Mouse (Mus musculus): ENCODE data around the gene Slc24a4. TPM values are rescaled to one million over a fixed set of nuclear protein-coding genes. Genes with fewer than 3 reads are reported as not detected.

Gene Slc24a4
- total RNA-seq, 2 experiments from 2014 or later: 37.4 to 44.6 TPM

DNA sequence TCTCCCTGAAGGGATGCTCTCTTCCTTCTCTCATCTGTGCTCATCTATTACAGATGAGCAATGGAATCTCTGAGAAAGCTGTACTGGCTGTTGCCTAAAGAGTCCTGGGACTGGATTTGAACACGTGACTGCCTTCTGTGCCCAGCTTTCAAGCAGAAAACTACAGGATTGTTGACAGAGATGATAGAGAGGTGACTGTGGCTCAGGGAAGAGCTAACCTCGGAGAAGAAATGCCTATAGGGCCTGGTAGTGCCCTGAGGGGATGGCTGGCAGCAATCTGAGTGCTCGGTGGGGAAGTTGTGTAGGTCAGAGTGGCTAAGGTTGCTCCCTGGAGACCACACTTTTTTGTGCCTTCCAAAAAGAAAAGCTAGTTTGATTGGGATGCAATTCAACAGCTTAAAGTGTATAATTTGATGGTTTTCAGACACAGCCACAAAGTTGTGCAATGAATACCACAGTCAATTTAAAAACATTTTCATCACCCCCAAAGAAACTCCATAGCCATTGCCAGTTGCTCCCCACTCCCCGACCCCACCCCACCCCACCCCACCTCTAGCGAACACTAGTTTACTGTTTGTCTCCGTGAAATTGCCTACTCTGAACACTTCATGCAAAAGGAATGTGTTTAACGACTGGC is 152.5 kb downstream of the Slc24a4 start:
- intact Hi-C loops (cut with DNase I): no loop called here

DNA sequence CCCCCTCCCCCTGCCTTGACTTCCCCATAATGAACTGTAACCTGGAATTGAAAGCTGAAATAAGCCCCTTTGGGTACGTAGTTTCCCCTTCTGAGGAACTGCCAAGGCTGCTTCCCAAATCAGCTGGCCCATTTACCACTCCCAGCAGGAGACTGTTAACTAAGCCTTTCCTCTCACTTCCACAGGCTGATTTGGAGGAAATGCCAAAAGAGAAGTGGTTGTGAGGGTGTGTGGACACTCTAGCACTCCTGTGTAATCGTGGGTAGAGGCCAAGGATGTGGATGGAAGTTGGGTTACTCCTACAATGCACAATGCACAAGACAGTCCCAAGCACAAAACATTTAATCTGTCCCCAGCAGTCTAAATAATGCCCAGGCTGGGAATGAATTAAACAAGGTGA is 153.6 kb downstream of the Slc24a4 start:
- DNase-seq (ENCODE audit: low spot score in 2 of 2): no peak
- intact Hi-C loops (cut with DNase I): no loop called here

More for the DNA sequence above, 152.5 kb downstream of the Slc24a4 start:
- DNase-seq (ENCODE audit: low spot score in 2 of 2): no peak

- DNase-seq (ENCODE audit: low spot score in 2 of 2): no peak
- intact Hi-C loops (cut with DNase I): no loop called here
Observed at GRCm38 (mm10) chr12:102282763-102283482, 154.4 kb downstream of the Slc24a4 start, which contains the start of gene Rin3. Gene Rin3, plus strand, starts transcription at chr12:102283048.

- intact Hi-C loops (cut with DNase I): no loop called here
- no peak for DNase-seq (ENCODE audit: low spot score in 2 of 2)
Observed at GRCm38 (mm10) chr12:102283483-102284266, 155.1 kb downstream of the Slc24a4 start.

DNA sequence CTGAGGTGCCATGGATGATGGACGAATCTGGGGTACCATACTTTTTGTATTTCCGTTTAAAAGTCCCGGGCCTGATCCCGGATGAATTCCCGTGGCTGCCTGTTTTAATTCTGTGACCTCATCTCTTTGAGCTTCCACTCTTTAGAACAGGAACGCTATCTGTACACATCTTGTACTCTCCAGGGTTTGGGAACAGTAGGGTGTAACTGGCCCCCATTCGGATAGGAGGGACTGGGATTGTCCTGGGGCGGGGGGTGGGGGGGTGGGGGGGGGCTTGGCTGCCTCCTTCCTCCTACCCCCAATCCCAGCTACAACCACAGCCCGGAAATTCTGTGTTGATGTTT is 155.7 kb downstream of the Slc24a4 start:
- no peak for DNase-seq (ENCODE audit: low spot score in 2 of 2)
- intact Hi-C loops (cut with DNase I): no loop called here

DNA sequence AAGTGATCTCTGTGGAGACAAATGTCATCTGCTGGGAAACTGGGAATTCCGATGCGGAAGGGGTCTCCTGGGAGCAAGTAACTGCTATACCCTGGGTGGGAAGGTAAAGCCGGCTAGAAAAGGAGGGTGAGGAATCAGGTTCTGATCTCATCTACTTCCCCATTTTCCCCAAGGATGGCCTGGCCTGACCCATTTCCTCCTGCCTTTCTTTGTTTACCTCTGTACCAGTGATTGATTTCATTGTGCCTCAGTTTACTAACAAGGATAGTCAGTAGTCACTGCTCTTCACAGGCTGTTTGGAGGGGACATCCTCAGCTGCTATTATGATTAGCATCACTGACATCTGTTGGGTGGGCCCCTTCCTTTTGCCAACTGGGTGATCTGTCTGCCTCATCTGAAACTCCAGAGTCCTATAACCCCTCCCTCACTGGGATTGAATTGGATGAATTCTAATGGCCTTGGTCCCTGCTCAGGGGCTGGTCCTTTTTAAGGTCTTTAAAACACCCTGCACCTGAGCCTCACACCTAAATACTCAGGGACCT is 156.2 kb downstream of the Slc24a4 start:
- DNase-seq (ENCODE audit: low spot score in 2 of 2): no peak
- intact Hi-C loops (cut with DNase I): no loop called here

DNA sequence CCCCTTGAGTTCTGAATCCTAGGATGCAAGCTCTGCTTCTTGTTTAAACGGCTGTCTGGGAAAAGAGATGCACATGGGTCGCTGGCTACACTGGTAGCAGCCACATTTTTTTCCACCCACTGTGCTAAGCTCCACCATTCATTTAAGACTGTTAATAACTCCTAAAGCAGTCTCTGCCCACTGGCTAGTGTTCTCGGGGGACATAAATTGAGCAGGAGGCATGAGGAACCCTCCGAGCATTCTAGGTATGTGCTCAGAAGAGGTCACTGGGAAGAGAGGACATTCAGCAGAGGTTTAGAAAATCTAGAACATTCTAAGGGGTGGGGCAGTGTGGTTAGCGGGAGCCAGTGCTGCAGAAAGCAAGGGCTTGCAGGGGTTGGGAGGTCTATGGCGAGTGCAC is 156.8 kb downstream of the Slc24a4 start:
- no peak for DNase-seq (ENCODE audit: low spot score in 2 of 2)
- intact Hi-C loops (cut with DNase I): no loop called here

- DNase-seq (ENCODE audit: low spot score in 2 of 2): no peak
- intact Hi-C loops (cut with DNase I): no loop called here
Observed at GRCm38 (mm10) chr12:102285779-102286178, 157.2 kb downstream of the Slc24a4 start.

DNA sequence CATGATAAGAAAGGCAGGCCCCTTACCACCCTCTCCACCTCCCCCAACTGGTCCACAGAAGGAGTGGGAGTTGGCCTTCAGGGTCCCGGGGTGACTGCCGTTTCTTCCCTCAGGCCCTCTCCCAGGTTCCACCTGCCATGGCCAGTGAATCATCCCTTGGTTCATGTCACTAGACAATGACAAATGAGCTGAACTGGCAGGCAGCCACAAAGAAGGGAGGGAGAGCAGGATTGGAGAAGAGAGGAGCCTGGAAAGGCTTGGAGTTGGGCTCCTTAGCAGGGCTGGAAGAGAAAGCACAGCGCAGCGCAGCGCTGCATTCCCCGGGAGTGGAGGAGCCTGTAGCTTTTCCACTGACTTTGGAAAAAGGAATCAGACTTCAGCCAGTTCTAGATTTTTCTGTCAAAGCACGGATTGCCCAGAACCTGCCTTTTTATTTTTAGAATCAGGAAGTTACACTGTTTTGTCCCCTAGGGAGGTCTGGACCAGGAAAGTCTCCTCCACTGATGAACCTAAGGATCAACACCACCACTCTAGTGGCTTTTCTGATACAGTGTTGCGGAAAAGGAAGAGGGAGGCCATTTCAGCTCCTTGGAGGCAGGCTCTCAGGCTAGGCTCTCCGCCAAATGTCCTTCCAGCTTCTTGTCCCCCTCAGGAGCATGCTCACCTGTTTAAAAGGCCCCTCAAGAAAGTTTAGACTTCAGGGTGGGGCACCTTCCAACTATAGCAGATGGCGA is 158.3 kb downstream of the Slc24a4 start:
- peak in 1 of 2 experiments; percentile 65 for DNase-seq (ENCODE audit: low spot score in 2 of 2)
- intact Hi-C loops (cut with DNase I): no loop called here

GRCm38 (mm10) chr12:102287904-102288602 is 159.5 kb downstream of the Slc24a4 start:
- no peak for DNase-seq (ENCODE audit: low spot score in 2 of 2)
- intact Hi-C loops (cut with DNase I): no loop called here

GRCm38 (mm10) chr12:102288846-102289245 is 160.3 kb downstream of the Slc24a4 start:
- no peak for DNase-seq (ENCODE audit: low spot score in 2 of 2)
- intact Hi-C loops (cut with DNase I): no loop called here

GRCm38 (mm10) chr12:102289568-102289967 is 161.0 kb downstream of the Slc24a4 start:
- no peak for DNase-seq (ENCODE audit: low spot score in 2 of 2)
- intact Hi-C loops (cut with DNase I): no loop called here

- intact Hi-C loops (cut with DNase I): no loop called here
- no peak for DNase-seq (ENCODE audit: low spot score in 2 of 2)
Observed at GRCm38 (mm10) chr12:102290662-102291061, 162.1 kb downstream of the Slc24a4 start.

DNA sequence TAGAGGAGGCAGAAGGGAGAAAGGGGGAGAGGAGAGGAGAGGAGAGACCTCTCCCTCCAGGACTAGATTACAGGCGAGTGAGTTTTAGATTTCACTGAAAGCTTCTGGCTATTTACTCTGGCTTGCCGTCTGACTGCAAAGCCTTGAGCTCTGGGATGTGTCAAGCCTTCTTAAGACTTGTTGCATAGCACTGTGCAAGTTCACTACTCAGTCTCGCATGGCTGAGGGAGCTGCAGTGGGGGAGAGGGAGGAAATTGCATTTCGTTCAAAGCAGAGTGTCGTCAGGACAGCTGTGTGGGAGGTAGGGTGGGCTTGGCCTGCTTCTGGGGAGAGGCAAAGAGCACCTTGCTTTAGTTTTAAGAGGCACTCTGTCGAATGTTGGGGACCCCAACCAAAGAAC is 163.2 kb downstream of the Slc24a4 start:
- DNase-seq (ENCODE audit: low spot score in 2 of 2): no peak
- intact Hi-C loops (cut with DNase I): no loop called here

DNA sequence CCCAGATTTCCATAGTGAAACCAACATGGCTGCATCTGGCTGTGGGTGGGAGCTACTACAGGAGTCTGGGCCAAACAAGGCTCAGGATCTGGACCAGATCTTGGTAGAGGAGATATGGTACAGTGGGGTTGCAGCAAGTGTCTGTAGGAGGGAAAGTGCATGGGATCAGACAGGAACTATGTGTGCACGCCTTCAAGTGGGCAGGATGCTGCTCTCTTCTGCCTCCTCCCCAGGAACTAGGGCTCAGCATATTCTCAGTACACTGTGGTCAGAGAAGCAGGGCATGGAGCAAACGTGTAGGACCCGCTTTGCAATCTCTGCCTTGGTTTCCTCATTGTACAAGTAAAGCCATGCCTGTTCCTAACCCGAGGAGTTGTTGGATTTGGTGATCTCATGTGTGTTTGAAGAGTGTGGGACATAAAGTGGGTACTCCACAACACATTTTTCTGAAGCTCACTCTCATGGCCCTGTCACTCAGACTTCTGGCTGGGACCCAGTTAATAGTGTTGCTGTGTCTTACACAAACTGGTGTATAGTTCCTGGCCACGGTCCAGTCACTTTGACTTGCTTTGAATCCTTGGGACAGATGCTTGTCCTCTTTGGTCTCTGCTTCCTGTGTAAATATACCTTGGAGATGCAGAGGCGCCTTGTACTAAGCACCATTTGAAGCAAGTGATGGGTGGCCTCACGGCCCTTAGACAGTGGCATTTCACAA is 164.1 kb downstream of the Slc24a4 start:
- DNase-seq (ENCODE audit: low spot score in 2 of 2): no peak
- intact Hi-C loops (cut with DNase I): no loop called here

- intact Hi-C loops (cut with DNase I): no loop called here
- DNase-seq (ENCODE audit: low spot score in 2 of 2): no peak
Observed at GRCm38 (mm10) chr12:102294634-102295033, 166.1 kb downstream of the Slc24a4 start.

- no peak for DNase-seq (ENCODE audit: low spot score in 2 of 2)
- intact Hi-C loops (cut with DNase I): no loop called here
Observed at GRCm38 (mm10) chr12:102295230-102295629, 166.7 kb downstream of the Slc24a4 start.

DNA sequence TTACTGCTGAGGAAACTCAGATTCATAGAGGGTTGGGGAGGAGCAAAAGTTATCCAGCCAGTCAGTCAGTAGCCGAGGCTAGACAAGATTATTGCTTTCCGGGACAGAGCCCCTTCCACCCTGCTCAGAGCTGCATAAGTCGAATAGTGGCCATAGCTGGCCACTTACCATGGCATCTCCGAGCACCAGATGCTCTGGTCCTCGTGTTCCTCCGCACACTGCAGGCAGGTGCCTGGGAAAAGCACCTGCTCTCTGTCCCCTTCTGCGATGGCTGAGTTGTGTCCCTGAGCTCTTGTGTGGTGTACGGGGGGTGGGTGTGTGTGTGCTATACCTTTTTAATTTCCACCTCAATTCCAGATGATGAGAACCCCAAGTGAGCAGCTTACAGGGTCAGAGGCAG is 167.1 kb downstream of the Slc24a4 start:
- intact Hi-C loops (cut with DNase I): no loop called here
- DNase-seq (ENCODE audit: low spot score in 2 of 2): no peak

GRCm38 (mm10) chr12:102296361-102296760 is 167.8 kb downstream of the Slc24a4 start:
- intact Hi-C loops (cut with DNase I): no loop called here
- DNase-seq (ENCODE audit: low spot score in 2 of 2): no peak
